Mouse (Mus musculus): Measurements from ENCODE around the gene Gm11992.

Gm11992 gene

GRCm38 (mm10) chr11:9116121-9116520 lies 67.7 kb downstream of the Gm11992 start:
- no peak for DNase-seq (ENCODE audit: low spot score)

DNA sequence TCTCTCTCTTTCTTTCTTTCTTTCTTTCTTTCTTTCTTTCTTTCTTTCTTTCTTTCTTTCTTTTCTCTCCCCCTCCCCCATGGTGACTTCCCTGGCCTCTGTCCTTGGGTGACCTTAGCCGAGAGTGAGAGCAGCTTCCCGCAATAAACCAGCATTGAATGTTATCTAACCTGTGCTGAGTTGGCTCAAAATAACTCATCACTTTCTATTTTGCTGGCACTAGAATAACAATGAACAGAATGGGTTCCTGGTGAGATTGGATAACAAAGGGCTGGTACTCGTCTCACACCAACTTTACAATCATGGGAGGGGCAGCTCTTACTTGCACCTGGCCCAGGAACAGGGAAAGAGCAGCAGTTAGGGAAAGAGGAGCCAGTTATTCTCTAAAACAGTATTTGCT lies 68.5 kb downstream of the Gm11992 start:
- DNase-seq (ENCODE audit: low spot score) = no peak

DNA sequence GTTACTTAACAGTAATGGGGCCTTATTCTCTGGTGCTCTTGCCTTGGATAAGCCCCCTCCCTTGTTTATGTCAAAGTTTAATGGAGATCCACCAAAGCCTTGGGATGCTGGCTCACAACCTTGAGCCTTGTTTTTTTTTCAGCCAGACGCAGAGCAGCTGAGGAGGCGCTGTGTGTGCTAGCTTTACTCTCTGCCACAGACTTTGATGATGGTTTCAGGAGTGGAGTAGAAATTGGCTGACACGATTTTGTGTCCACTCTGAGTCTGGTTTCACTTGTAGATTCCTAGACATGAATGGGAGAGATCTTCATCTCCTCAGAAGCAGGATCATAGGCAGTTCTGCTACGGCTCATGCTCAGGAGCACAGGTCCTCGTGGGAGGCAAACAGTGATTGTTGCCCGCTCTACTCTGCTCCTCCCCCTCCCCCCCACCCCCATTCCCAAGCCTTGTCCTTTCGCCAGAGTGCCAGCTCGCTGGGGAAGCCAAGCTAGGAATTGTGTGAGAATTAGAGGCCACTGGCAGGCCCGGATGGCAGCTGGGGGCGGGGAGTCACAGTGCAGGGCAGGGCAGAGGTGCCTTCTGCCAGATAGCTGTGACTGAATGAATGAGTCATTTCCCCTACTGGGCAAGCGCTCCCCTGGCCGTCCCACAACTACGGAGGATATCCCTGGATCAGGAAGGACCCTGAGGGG lies 69.1 kb downstream of the Gm11992 start:
- DNase-seq (ENCODE audit: low spot score) = no peak

DNA sequence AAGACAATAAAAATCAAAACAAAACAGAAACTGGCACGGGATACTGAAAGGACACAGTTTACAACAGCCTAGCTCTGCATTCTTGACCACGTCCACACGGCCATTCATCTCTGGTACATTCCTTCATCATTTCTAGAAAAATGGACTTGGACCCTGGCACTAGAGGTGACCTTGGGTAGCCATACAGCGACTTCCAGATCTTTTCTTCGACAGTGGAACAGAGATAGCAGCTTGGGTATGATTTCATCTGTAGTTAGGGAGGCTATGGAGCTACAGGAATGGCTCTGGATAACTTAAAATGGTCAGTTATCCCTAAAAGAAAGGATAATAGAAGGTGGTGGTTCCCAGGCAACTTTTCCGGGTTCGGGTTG lies 69.6 kb downstream of the Gm11992 start, which contains the start of gene Upp1:
Gene Upp1 (plus strand): TSS at position 54 of the 371 bp plus-strand sequence.
- DNase-seq (ENCODE audit: low spot score) = no peak

DNA sequence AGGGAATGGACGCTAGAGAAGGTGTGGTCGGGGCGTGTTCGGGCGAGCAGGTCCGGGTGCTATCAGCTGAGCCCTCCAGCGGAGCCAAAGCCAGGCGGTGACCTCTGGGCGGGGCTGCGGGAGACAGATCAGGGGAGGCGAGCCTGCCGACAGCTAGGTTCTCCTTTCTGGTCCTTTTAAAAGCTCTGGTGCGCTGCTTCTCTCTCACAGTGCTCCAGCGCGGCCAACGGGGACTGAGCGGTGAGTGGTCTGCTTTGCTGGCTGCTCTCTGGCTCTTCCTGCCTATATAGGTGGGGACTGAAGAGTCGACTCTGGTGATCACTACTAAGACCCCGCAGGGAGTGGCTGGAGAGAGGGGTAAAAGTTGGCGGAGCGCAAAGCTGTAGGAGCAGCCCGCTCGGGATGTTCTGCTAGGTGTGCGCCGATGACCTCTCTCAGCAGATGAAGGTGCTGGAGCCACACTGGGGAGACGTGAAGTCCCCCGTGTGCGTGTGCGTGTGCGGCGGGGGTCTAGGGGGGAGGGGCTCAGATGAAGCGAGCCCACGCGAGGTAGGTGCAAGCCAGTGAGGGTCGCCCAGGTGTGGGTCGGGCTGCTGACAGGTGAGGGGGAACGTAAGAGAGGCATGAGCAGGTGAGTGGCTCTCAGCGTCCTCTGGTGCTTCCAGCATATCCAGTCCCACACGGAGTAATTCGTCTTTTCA lies 70.2 kb downstream of the Gm11992 start:
- no peak for DNase-seq (ENCODE audit: low spot score)

Data from layer of hippocampus, adult 9-10 months (tissue).